Mouse (Mus musculus): ENCODE results near the gene Cacng7. TPM values are rescaled to one million over a fixed set of nuclear protein-coding genes. Genes with fewer than 3 reads are reported as not detected.

Gene Cacng7
- polyA plus RNA-seq, 1 experiment from 2014 or later, result 5.2 TPM

GRCm38 (mm10) chr7:3323826-3324225 is 8.9 kb upstream of the Cacng7 start:
- in situ Hi-C loops (cut with MboI; ENCODE audit: low pct_unique_long_range_greater_than_20kb), result no loop called here
- ChIA-PET POLR2A (no interaction called here), CTCF (no interaction called here)
- no peak for TF ChIP-seq CTCF (IDR thresholded peaks at IDR 0.05)
- H3K27me3 ChIP-seq, result no peaks in the 10 kb centered on the region
- no peak for ATAC-seq
- DNase-seq (ENCODE audit: low read depth, low spot score), result no peak

GRCm38 (mm10) chr7:3327961-3328360 is 4.8 kb upstream of the Cacng7 start:
- ChIA-PET POLR2A (no interaction called here), CTCF (no interaction called here)
- DNase-seq (ENCODE audit: low read depth, low spot score) (no peak), ATAC-seq (no peak)
- in situ Hi-C loops (cut with MboI; ENCODE audit: low pct_unique_long_range_greater_than_20kb), result loop anchor here (5.0 kb wide), 1 partner anchor 119 kb away; no protein-coding TSS in a partner anchor
- no peaks in the 10 kb centered on the region for H3K27me3 ChIP-seq
- no peak for TF ChIP-seq CTCF (IDR thresholded peaks at IDR 0.05)

GRCm38 (mm10) chr7:3329776-3330546 is 2.8 kb upstream of the Cacng7 start:
- POLR2A ChIA-PET, result no interaction called here
- ATAC-seq, result peak; percentile 84
- in situ Hi-C loops (cut with MboI; ENCODE audit: low pct_unique_long_range_greater_than_20kb), result loop anchor here (5.0 kb wide), 1 partner anchor 117 kb away; no protein-coding TSS in a partner anchor
- peak; percentile 96 for TF ChIP-seq CTCF (IDR thresholded peaks at IDR 0.05)
- DNase-seq (ENCODE audit: low read depth, low spot score), result no peak
- peaks cover 4% of the 10 kb centered on the region for H3K27me3 ChIP-seq
- CTCF ChIA-PET, result interaction anchor here (1.7 to 2.9 kb wide), 2 partner anchors 11 to 119 kb away, joined by 5 to 10 read pairs; no protein-coding TSS in a partner anchor

- in situ Hi-C loops (cut with MboI; ENCODE audit: low pct_unique_long_range_greater_than_20kb), result no loop called here
- DNase-seq (ENCODE audit: low read depth, low spot score) (no peak), ATAC-seq (no peak)
- no peak for TF ChIP-seq CTCF (IDR thresholded peaks at IDR 0.05)
- H3K27me3 ChIP-seq, result peaks cover 4% of the 10 kb centered on the region
- ChIA-PET POLR2A (no interaction called here), CTCF (interaction anchor here (0.8 to 2.9 kb wide), 4 partner anchors 10 to 117 kb away, joined by 3 to 10 read pairs (median 4); no protein-coding TSS in a partner anchor)
Observed at GRCm38 (mm10) chr7:3331171-3331570, 1.6 kb upstream of the Cacng7 start.

GRCm38 (mm10) chr7:3331581-3332223 is 1.1 kb upstream of the Cacng7 start:
- TF ChIP-seq CTCF (IDR thresholded peaks at IDR 0.05), result no peak
- peaks cover 4% of the 10 kb centered on the region for H3K27me3 ChIP-seq
- POLR2A ChIA-PET, result interaction anchor here (0.6 kb wide), 1 partner anchor 241 kb away, joined by 3 read pairs; no protein-coding TSS in a partner anchor
- in situ Hi-C loops (cut with MboI; ENCODE audit: low pct_unique_long_range_greater_than_20kb), result no loop called here
- CTCF ChIA-PET, result interaction anchor here (0.8 to 2.9 kb wide), 4 partner anchors 10 to 117 kb away, joined by 3 to 10 read pairs (median 4); no protein-coding TSS in a partner anchor
- no peak for DNase-seq (ENCODE audit: low read depth, low spot score)
- peak; percentile 49 for ATAC-seq

- ChIA-PET POLR2A (interaction anchor here (0.6 kb wide), 1 partner anchor 240 kb away, joined by 3 read pairs; no protein-coding TSS in a partner anchor), CTCF (interaction anchor here (1.4 kb wide), 1 partner anchor 112 kb away, joined by 3 read pairs; no protein-coding TSS in a partner anchor)
- DNase-seq (ENCODE audit: low read depth, low spot score), result no peak
- ATAC-seq, result no peak
- in situ Hi-C loops (cut with MboI; ENCODE audit: low pct_unique_long_range_greater_than_20kb), result no loop called here
- no peak for TF ChIP-seq CTCF (IDR thresholded peaks at IDR 0.05)
- peaks cover 4% of the 10 kb centered on the region for H3K27me3 ChIP-seq
Observed at GRCm38 (mm10) chr7:3332224-3332615, 535 bp upstream of the Cacng7 start.

- ChIA-PET CTCF (interaction anchor here (1.0 to 1.1 kb wide), 2 partner anchors 8 to 28 kb away, joined by 3 read pairs; no protein-coding TSS in a partner anchor), POLR2A (no interaction called here)
- ATAC-seq (no peak), DNase-seq (ENCODE audit: low read depth, low spot score) (no peak)
- in situ Hi-C loops (cut with MboI; ENCODE audit: low pct_unique_long_range_greater_than_20kb), result no loop called here
- H3K27me3 ChIP-seq, result peaks cover 10% of the 10 kb centered on the region
- TF ChIP-seq CTCF (IDR thresholded peaks at IDR 0.05), result no peak
Observed at GRCm38 (mm10) chr7:3333542-3333941, 787 bp downstream of the Cacng7 start.

GRCm38 (mm10) chr7:3336412-3336811 is 3.7 kb downstream of the Cacng7 start:
- peaks cover 10% of the 10 kb centered on the region for H3K27me3 ChIP-seq
- no peak for TF ChIP-seq CTCF (IDR thresholded peaks at IDR 0.05)
- POLR2A ChIA-PET, result no interaction called here
- in situ Hi-C loops (cut with MboI; ENCODE audit: low pct_unique_long_range_greater_than_20kb), result no loop called here
- CTCF ChIA-PET, result interaction anchor here (2.3 kb wide), 1 partner anchor 15 kb away, joined by 7 read pairs; no protein-coding TSS in a partner anchor
- DNase-seq (ENCODE audit: low read depth, low spot score), result no peak
- ATAC-seq, result no peak

- DNase-seq (ENCODE audit: low read depth, low spot score) (no peak), ATAC-seq (no peak)
- CTCF ChIA-PET, result no interaction called here
- TF ChIP-seq CTCF (IDR thresholded peaks at IDR 0.05), result no peak
- in situ Hi-C loops (cut with MboI; ENCODE audit: low pct_unique_long_range_greater_than_20kb), result no loop called here
- POLR2A ChIA-PET, result no interaction called here
- peaks cover 10% of the 10 kb centered on the region for H3K27me3 ChIP-seq
Observed at GRCm38 (mm10) chr7:3338286-3338935, 5.7 kb downstream of the Cacng7 start.

- ATAC-seq (no peak), DNase-seq (ENCODE audit: low read depth, low spot score) (no peak)
- peaks cover 5% of the 10 kb centered on the region for H3K27me3 ChIP-seq
- ChIA-PET CTCF (no interaction called here), POLR2A (no interaction called here)
- in situ Hi-C loops (cut with MboI; ENCODE audit: low pct_unique_long_range_greater_than_20kb), result no loop called here
- TF ChIP-seq CTCF (IDR thresholded peaks at IDR 0.05), result no peak
Observed at GRCm38 (mm10) chr7:3339010-3339409, 6.3 kb downstream of the Cacng7 start.

Measured in Patski (cell line).